Mouse (Mus musculus): ENCODE results near the gene Mia2. TPM values are rescaled to one million over a fixed set of nuclear protein-coding genes. Genes with fewer than 3 reads are reported as not detected.

Mia2 gene
- polyA plus RNA-seq, 1 experiment = 73.7 TPM

DNA sequence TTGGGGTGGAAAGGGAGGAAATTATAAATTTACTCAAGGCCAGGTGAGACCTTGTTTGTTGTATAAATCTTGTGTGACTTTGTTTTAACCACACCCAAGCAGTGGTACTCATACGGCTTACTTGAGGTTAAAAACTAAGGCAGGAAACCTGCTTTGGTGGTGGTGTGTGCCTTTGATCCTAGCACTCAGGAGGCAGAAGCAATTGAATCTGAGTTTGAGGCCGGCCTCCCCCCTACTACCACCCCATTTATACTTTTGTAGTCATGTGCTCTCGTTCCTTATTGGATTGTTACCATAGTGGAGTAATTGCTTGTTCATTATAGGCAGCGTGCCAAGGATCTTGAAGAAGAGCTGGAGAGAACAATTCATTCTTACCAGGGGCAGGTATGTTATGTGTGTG lies 74.3 kb downstream of the Mia2 start:
- Histone ChIP-seq H3K27ac (ENCODE audit: insufficient read depth, low read length) (no peak overlapping the region), H3K27me3 (ENCODE audit: control insufficient read depth, insufficient read depth, low read length, poor library complexity, severe bottlenecking) (no peaks in the 10 kb centered on the region), H3K9ac (ENCODE audit: low read depth, poor library complexity, severe bottlenecking) (no peak overlapping the region), H3K4me1 (ENCODE audit: control insufficient read depth, insufficient read depth, low read length) (no peaks in the 10 kb centered on the region), H3K4me3 (ENCODE audit: low read depth, low read length) (no peak overlapping the region), H3K36me3 (ENCODE audit: control insufficient read depth, insufficient read depth, low read length, poor library complexity, severe bottlenecking) (peaks cover 15% of the 10 kb centered on the region), H3K9me3 (replicated peaks; ENCODE audit: control insufficient read depth, insufficient read depth, low read length, poor library complexity, severe bottlenecking) (no peaks in the 10 kb centered on the region)
- no peak for TF ChIP-seq CTCF (IDR thresholded peaks at IDR 0.05; ENCODE audit: low read depth, low read length)
- no peak for TF ChIP-seq POLR2A (IDR thresholded peaks at IDR 0.05; ENCODE audit: insufficient read depth, low read length)
- TF ChIP-seq EP300 (IDR thresholded peaks at IDR 0.05; ENCODE audit: insufficient read depth, low read depth, low read length) = no peak

GRCm38 (mm10) chr12:59177814-59178213 lies 82.2 kb downstream of the Mia2 start:
- Histone ChIP-seq H3K4me3 (ENCODE audit: low read depth, low read length) (no peak overlapping the region), H3K27me3 (ENCODE audit: control insufficient read depth, insufficient read depth, low read length, poor library complexity, severe bottlenecking) (no peaks in the 10 kb centered on the region), H3K9ac (ENCODE audit: low read depth, poor library complexity, severe bottlenecking) (no peak overlapping the region), H3K36me3 (ENCODE audit: control insufficient read depth, insufficient read depth, low read length, poor library complexity, severe bottlenecking) (peaks cover 20% of the 10 kb centered on the region), H3K4me1 (ENCODE audit: control insufficient read depth, insufficient read depth, low read length) (no peaks in the 10 kb centered on the region), H3K9me3 (replicated peaks; ENCODE audit: control insufficient read depth, insufficient read depth, low read length, poor library complexity, severe bottlenecking) (no peaks in the 10 kb centered on the region; the same call in 1 of the 2 replicates), H3K27ac (ENCODE audit: insufficient read depth, low read length) (no peak overlapping the region)
- TF ChIP-seq EP300 (IDR thresholded peaks at IDR 0.05; ENCODE audit: insufficient read depth, low read depth, low read length) = no peak
- no peak for TF ChIP-seq POLR2A (IDR thresholded peaks at IDR 0.05; ENCODE audit: insufficient read depth, low read length)
- TF ChIP-seq CTCF (IDR thresholded peaks at IDR 0.05; ENCODE audit: low read depth, low read length) = no peak

DNA sequence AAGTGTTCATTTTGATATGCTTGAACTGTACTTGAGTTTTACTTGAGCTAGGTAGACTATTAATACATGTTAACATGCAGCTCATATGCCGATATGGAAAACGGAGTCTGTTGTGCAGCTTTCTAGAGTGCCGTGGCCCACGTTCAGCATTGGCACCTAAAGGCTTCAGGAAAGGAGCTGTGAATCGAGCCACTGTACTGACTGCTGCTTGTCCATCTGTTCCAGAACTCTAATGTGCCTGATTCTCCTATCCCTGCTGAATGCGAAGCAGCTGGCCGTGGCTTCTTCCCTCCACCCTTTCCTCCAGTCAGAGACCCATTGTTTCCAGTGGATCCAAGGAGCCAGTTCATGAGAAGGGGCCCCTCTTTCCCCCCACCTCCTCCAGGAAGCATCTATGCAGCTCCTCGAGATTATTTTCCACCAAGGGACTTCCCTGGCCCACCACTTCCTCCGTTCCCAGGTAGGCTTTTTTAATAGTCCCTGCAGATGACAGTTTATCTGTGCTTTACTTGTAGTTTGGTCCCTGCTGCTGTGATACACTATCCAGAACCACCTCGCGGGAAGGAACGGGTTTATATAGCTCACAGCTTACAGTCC lies 92.6 kb downstream of the Mia2 start:
- H3K9me3 ChIP-seq (replicated peaks; ENCODE audit: control insufficient read depth, insufficient read depth, low read length, poor library complexity, severe bottlenecking) = no peaks in the 10 kb centered on the region
- H3K27me3 ChIP-seq (ENCODE audit: control insufficient read depth, insufficient read depth, low read length, poor library complexity, severe bottlenecking) = no peaks in the 10 kb centered on the region
- no peak overlapping the region for H3K4me3 ChIP-seq (ENCODE audit: low read depth, low read length)
- H3K9ac ChIP-seq (ENCODE audit: low read depth, poor library complexity, severe bottlenecking) = no peak overlapping the region
- no peak overlapping the region for H3K27ac ChIP-seq (ENCODE audit: insufficient read depth, low read length)
- no peaks in the 10 kb centered on the region for H3K4me1 ChIP-seq (ENCODE audit: control insufficient read depth, insufficient read depth, low read length)
- peaks cover 12% of the 10 kb centered on the region for H3K36me3 ChIP-seq (ENCODE audit: control insufficient read depth, insufficient read depth, low read length, poor library complexity, severe bottlenecking)
- TF ChIP-seq POLR2A (IDR thresholded peaks at IDR 0.05; ENCODE audit: insufficient read depth, low read length) (no peak), EP300 (IDR thresholded peaks at IDR 0.05; ENCODE audit: insufficient read depth, low read depth, low read length) (no peak), CTCF (IDR thresholded peaks at IDR 0.05; ENCODE audit: low read depth, low read length) (no peak)

- Histone ChIP-seq H3K27me3 (ENCODE audit: control insufficient read depth, insufficient read depth, low read length, poor library complexity, severe bottlenecking) (no peaks in the 10 kb centered on the region), H3K9ac (ENCODE audit: low read depth, poor library complexity, severe bottlenecking) (no peak overlapping the region), H3K4me1 (ENCODE audit: control insufficient read depth, insufficient read depth, low read length) (no peaks in the 10 kb centered on the region), H3K4me3 (ENCODE audit: low read depth, low read length) (no peak overlapping the region), H3K36me3 (ENCODE audit: control insufficient read depth, insufficient read depth, low read length, poor library complexity, severe bottlenecking) (peaks cover 6% of the 10 kb centered on the region), H3K27ac (ENCODE audit: insufficient read depth, low read length) (no peak overlapping the region), H3K9me3 (replicated peaks; ENCODE audit: control insufficient read depth, insufficient read depth, low read length, poor library complexity, severe bottlenecking) (no peaks in the 10 kb centered on the region)
- no peak for TF ChIP-seq POLR2A (IDR thresholded peaks at IDR 0.05; ENCODE audit: insufficient read depth, low read length)
- no peak for TF ChIP-seq CTCF (IDR thresholded peaks at IDR 0.05; ENCODE audit: low read depth, low read length)
- TF ChIP-seq EP300 (IDR thresholded peaks at IDR 0.05; ENCODE audit: insufficient read depth, low read depth, low read length) = no peak
These were observed 98.0 kb downstream of the Mia2 start for GRCm38 (mm10) chr12:59193637-59194036.

GRCm38 (mm10) chr12:59194341-59195003 lies 98.9 kb downstream of the Mia2 start:
- Histone ChIP-seq H3K27me3 (ENCODE audit: control insufficient read depth, insufficient read depth, low read length, poor library complexity, severe bottlenecking) (no peaks in the 10 kb centered on the region), H3K4me3 (ENCODE audit: low read depth, low read length) (no peak overlapping the region), H3K9me3 (replicated peaks; ENCODE audit: control insufficient read depth, insufficient read depth, low read length, poor library complexity, severe bottlenecking) (peaks cover 4% of the 10 kb centered on the region; the same call in 1 of the 2 replicates), H3K4me1 (ENCODE audit: control insufficient read depth, insufficient read depth, low read length) (no peaks in the 10 kb centered on the region), H3K9ac (ENCODE audit: low read depth, poor library complexity, severe bottlenecking) (no peak overlapping the region), H3K27ac (ENCODE audit: insufficient read depth, low read length) (no peak overlapping the region), H3K36me3 (ENCODE audit: control insufficient read depth, insufficient read depth, low read length, poor library complexity, severe bottlenecking) (peaks cover 7% of the 10 kb centered on the region)
- TF ChIP-seq CTCF (IDR thresholded peaks at IDR 0.05; ENCODE audit: low read depth, low read length) = no peak
- TF ChIP-seq EP300 (IDR thresholded peaks at IDR 0.05; ENCODE audit: insufficient read depth, low read depth, low read length) = no peak
- no peak for TF ChIP-seq POLR2A (IDR thresholded peaks at IDR 0.05; ENCODE audit: insufficient read depth, low read length)

GRCm38 (mm10) chr12:59195065-59195464 lies 99.5 kb downstream of the Mia2 start:
- peaks cover 5% of the 10 kb centered on the region for H3K36me3 ChIP-seq (ENCODE audit: control insufficient read depth, insufficient read depth, low read length, poor library complexity, severe bottlenecking)
- H3K4me1 ChIP-seq (ENCODE audit: control insufficient read depth, insufficient read depth, low read length) = no peaks in the 10 kb centered on the region
- H3K27ac ChIP-seq (ENCODE audit: insufficient read depth, low read length) = no peak overlapping the region
- H3K27me3 ChIP-seq (ENCODE audit: control insufficient read depth, insufficient read depth, low read length, poor library complexity, severe bottlenecking) = no peaks in the 10 kb centered on the region
- H3K4me3 ChIP-seq (ENCODE audit: low read depth, low read length) = no peak overlapping the region
- peaks cover 6% of the 10 kb centered on the region for H3K9me3 ChIP-seq (replicated peaks; ENCODE audit: control insufficient read depth, insufficient read depth, low read length, poor library complexity, severe bottlenecking)
- no peak overlapping the region for H3K9ac ChIP-seq (ENCODE audit: low read depth, poor library complexity, severe bottlenecking)
- TF ChIP-seq CTCF (IDR thresholded peaks at IDR 0.05; ENCODE audit: low read depth, low read length) (no peak), EP300 (IDR thresholded peaks at IDR 0.05; ENCODE audit: insufficient read depth, low read depth, low read length) (no peak), POLR2A (IDR thresholded peaks at IDR 0.05; ENCODE audit: insufficient read depth, low read length) (no peak)

Measured in ES-Bruce4 (cell line).